Mouse (Mus musculus): Measurements from ENCODE around the gene Prm1. TPM values are rescaled to one million over a fixed set of nuclear protein-coding genes. Genes with fewer than 3 reads are reported as not detected.

The Prm1 gene
- polyA plus RNA-seq, 1 experiment from 2014 or later = 0.36 TPM

GRCm38 (mm10) chr16:10838487-10839245 lies 33.0 kb upstream of the Prm1 start:
- no peaks in the 10 kb centered on the region for H3K9me3 ChIP-seq
- H3K36me3 ChIP-seq = no peaks in the 10 kb centered on the region
- H3K27ac ChIP-seq = peak overlapping the region; percentile 61
- no peak overlapping the region for H3K9ac ChIP-seq
- no peak; the same call in 1 of the 2 replicates for ATAC-seq (ENCODE audit: borderline replicate concordance, extremely low read depth, low FRiP score, low TSS enrichment)
- H3K4me1 ChIP-seq = peaks cover 47% of the 10 kb centered on the region
- no peak overlapping the region for H3K4me3 ChIP-seq
- 40% methylated on average over 10 of the region's 10 CpGs for WGBS
- H3K27me3 ChIP-seq = no peaks in the 10 kb centered on the region
- peak overlapping the region; percentile 9; the same call in 1 of the 2 replicates for H3K4me2 ChIP-seq

- peak overlapping the region; percentile 61 for H3K27ac ChIP-seq
- H3K4me3 ChIP-seq = no peak overlapping the region
- no peak overlapping the region for H3K9ac ChIP-seq
- H3K36me3 ChIP-seq = no peaks in the 10 kb centered on the region
- WGBS = 64% methylated on average over 1 of the region's 1 CpGs
- H3K4me2 ChIP-seq = no peak overlapping the region
- no peaks in the 10 kb centered on the region for H3K27me3 ChIP-seq
- peaks cover 41% of the 10 kb centered on the region for H3K4me1 ChIP-seq
- ATAC-seq (ENCODE audit: borderline replicate concordance, extremely low read depth, low FRiP score, low TSS enrichment) = no peak
- no peaks in the 10 kb centered on the region for H3K9me3 ChIP-seq
Observed at GRCm38 (mm10) chr16:10837903-10838302, 32.3 kb upstream of the Prm1 start.

- H3K4me1 ChIP-seq = peaks cover 41% of the 10 kb centered on the region
- no peak overlapping the region for H3K9ac ChIP-seq
- no peak for ATAC-seq (ENCODE audit: borderline replicate concordance, extremely low read depth, low FRiP score, low TSS enrichment)
- H3K4me3 ChIP-seq = no peak overlapping the region
- H3K27me3 ChIP-seq = no peaks in the 10 kb centered on the region
- no peaks in the 10 kb centered on the region for H3K9me3 ChIP-seq
- H3K36me3 ChIP-seq = no peaks in the 10 kb centered on the region
- no peak overlapping the region for H3K4me2 ChIP-seq
- H3K27ac ChIP-seq = no peak overlapping the region
- 77% methylated on average over 3 of the region's 3 CpGs for WGBS
Observed at GRCm38 (mm10) chr16:10837250-10837649, 31.6 kb upstream of the Prm1 start.

- Histone ChIP-seq H3K4me2 (no peak overlapping the region), H3K27ac (no peak overlapping the region), H3K9me3 (no peaks in the 10 kb centered on the region), H3K27me3 (no peaks in the 10 kb centered on the region), H3K4me3 (no peak overlapping the region), H3K9ac (no peak overlapping the region), H3K36me3 (no peaks in the 10 kb centered on the region), H3K4me1 (peaks cover 41% of the 10 kb centered on the region)
- no peak for ATAC-seq (ENCODE audit: borderline replicate concordance, extremely low read depth, low FRiP score, low TSS enrichment)
- WGBS = 93% methylated on average over 3 of the region's 3 CpGs
Observed at GRCm38 (mm10) chr16:10836388-10836787, 30.7 kb upstream of the Prm1 start.

GRCm38 (mm10) chr16:10834911-10835587 lies 29.4 kb upstream of the Prm1 start, which contains the start of gene Rmi2:
Gene Rmi2, plus strand, starts transcription at chr16:10835059.
- peaks cover 41% of the 10 kb centered on the region for H3K4me1 ChIP-seq
- peak within 1 kb of the TSS; percentile 91 for H3K27ac ChIP-seq
- no peaks in the 10 kb centered on the region for H3K9me3 ChIP-seq
- H3K36me3 ChIP-seq = no peaks in the 10 kb centered on the region
- peak within 1 kb of the TSS; percentile 76 for H3K4me3 ChIP-seq
- ATAC-seq (ENCODE audit: borderline replicate concordance, extremely low read depth, low FRiP score, low TSS enrichment) = peak; percentile 92
- no peaks in the 10 kb centered on the region for H3K27me3 ChIP-seq
- peak within 1 kb of the TSS; percentile 88 for H3K4me2 ChIP-seq
- peak within 1 kb of the TSS; percentile 70 for H3K9ac ChIP-seq
- WGBS = under 1% methylated on average over 55 of the region's 69 CpGs

GRCm38 (mm10) chr16:10834542-10834910 lies 28.9 kb upstream of the Prm1 start:
- ATAC-seq (ENCODE audit: borderline replicate concordance, extremely low read depth, low FRiP score, low TSS enrichment) = no peak
- no peaks in the 10 kb centered on the region for H3K27me3 ChIP-seq
- peak overlapping the region; percentile 24; the same call in 1 of the 2 replicates for H3K9ac ChIP-seq
- H3K9me3 ChIP-seq = no peaks in the 10 kb centered on the region
- H3K27ac ChIP-seq = peak overlapping the region; percentile 91; the same call in 1 of the 2 replicates
- no peaks in the 10 kb centered on the region for H3K36me3 ChIP-seq
- peak overlapping the region; percentile 76 for H3K4me3 ChIP-seq
- 4% methylated on average over 12 of the region's 12 CpGs for WGBS
- peaks cover 38% of the 10 kb centered on the region for H3K4me1 ChIP-seq
- H3K4me2 ChIP-seq = peak overlapping the region; percentile 88

- ATAC-seq (ENCODE audit: borderline replicate concordance, extremely low read depth, low FRiP score, low TSS enrichment) = no peak
- no peak overlapping the region for H3K9ac ChIP-seq
- H3K36me3 ChIP-seq = no peaks in the 10 kb centered on the region
- H3K4me2 ChIP-seq = no peak overlapping the region
- H3K4me1 ChIP-seq = no peaks in the 10 kb centered on the region
- no peak overlapping the region for H3K4me3 ChIP-seq
- WGBS = 66% methylated on average over 4 of the region's 4 CpGs
- H3K27ac ChIP-seq = no peak overlapping the region
- no peaks in the 10 kb centered on the region for H3K27me3 ChIP-seq
- no peaks in the 10 kb centered on the region for H3K9me3 ChIP-seq
Observed at GRCm38 (mm10) chr16:10828461-10828805, 22.8 kb upstream of the Prm1 start.

- Histone ChIP-seq H3K9ac (no peak overlapping the region), H3K27ac (no peak overlapping the region)
- 68% methylated on average over 7 of the region's 7 CpGs for WGBS
Observed at GRCm38 (mm10) chr16:10827766-10828460, 22.3 kb upstream of the Prm1 start.

GRCm38 (mm10) chr16:10827269-10827668 lies 21.6 kb upstream of the Prm1 start:
- H3K27ac ChIP-seq = no peak overlapping the region
- H3K4me3 ChIP-seq = no peak overlapping the region
- WGBS = 82% methylated on average over 9 of the region's 9 CpGs
- H3K4me1 ChIP-seq = no peaks in the 10 kb centered on the region
- no peaks in the 10 kb centered on the region for H3K36me3 ChIP-seq
- no peaks in the 10 kb centered on the region for H3K9me3 ChIP-seq
- ATAC-seq (ENCODE audit: borderline replicate concordance, extremely low read depth, low FRiP score, low TSS enrichment) = no peak
- no peak overlapping the region for H3K4me2 ChIP-seq
- no peaks in the 10 kb centered on the region for H3K27me3 ChIP-seq
- no peak overlapping the region for H3K9ac ChIP-seq

More at GRCm38 (mm10) chr16:10827766-10828460, 22.3 kb upstream of the Prm1 start:
- Histone ChIP-seq H3K27me3 (no peaks in the 10 kb centered on the region), H3K4me3 (no peak overlapping the region), H3K4me1 (no peaks in the 10 kb centered on the region), H3K36me3 (no peaks in the 10 kb centered on the region), H3K9me3 (no peaks in the 10 kb centered on the region), H3K4me2 (no peak overlapping the region)
- no peak for ATAC-seq (ENCODE audit: borderline replicate concordance, extremely low read depth, low FRiP score, low TSS enrichment)

- H3K4me2 ChIP-seq = no peak overlapping the region
- H3K9me3 ChIP-seq = no peaks in the 10 kb centered on the region
- no peak for ATAC-seq (ENCODE audit: borderline replicate concordance, extremely low read depth, low FRiP score, low TSS enrichment)
- H3K4me3 ChIP-seq = no peak overlapping the region
- H3K27me3 ChIP-seq = no peaks in the 10 kb centered on the region
- peaks cover 4% of the 10 kb centered on the region; the same call in 1 of the 2 replicates for H3K4me1 ChIP-seq
- no peaks in the 10 kb centered on the region for H3K36me3 ChIP-seq
- no peak overlapping the region for H3K9ac ChIP-seq
- 84% methylated on average over 4 of the region's 4 CpGs for WGBS
- no peak overlapping the region for H3K27ac ChIP-seq
Observed at GRCm38 (mm10) chr16:10825840-10826239, 20.2 kb upstream of the Prm1 start.

GRCm38 (mm10) chr16:10824536-10824935 lies 18.9 kb upstream of the Prm1 start:
- Histone ChIP-seq H3K27ac (no peak overlapping the region), H3K4me2 (no peak overlapping the region), H3K4me1 (peaks cover 4% of the 10 kb centered on the region; the same call in 1 of the 2 replicates), H3K27me3 (no peaks in the 10 kb centered on the region), H3K36me3 (no peaks in the 10 kb centered on the region), H3K4me3 (no peak overlapping the region), H3K9ac (no peak overlapping the region), H3K9me3 (no peaks in the 10 kb centered on the region)
- 87% methylated on average over 1 of the region's 1 CpGs for WGBS
- no peak for ATAC-seq (ENCODE audit: borderline replicate concordance, extremely low read depth, low FRiP score, low TSS enrichment)

GRCm38 (mm10) chr16:10821387-10821786 lies 15.7 kb upstream of the Prm1 start:
- Histone ChIP-seq H3K9me3 (no peaks in the 10 kb centered on the region), H3K4me3 (no peak overlapping the region), H3K27me3 (no peaks in the 10 kb centered on the region), H3K36me3 (no peaks in the 10 kb centered on the region), H3K4me1 (peaks cover 4% of the 10 kb centered on the region; the same call in 1 of the 2 replicates), H3K9ac (no peak overlapping the region), H3K27ac (no peak overlapping the region), H3K4me2 (no peak overlapping the region)
- ATAC-seq (ENCODE audit: borderline replicate concordance, extremely low read depth, low FRiP score, low TSS enrichment) = no peak
- 37% methylated on average over 4 of the region's 4 CpGs for WGBS

Measured in lung, embryonic 15.5 days (tissue).